ENCODE assay signal across 8 mouse cellular contexts in the genomic region with DNA sequence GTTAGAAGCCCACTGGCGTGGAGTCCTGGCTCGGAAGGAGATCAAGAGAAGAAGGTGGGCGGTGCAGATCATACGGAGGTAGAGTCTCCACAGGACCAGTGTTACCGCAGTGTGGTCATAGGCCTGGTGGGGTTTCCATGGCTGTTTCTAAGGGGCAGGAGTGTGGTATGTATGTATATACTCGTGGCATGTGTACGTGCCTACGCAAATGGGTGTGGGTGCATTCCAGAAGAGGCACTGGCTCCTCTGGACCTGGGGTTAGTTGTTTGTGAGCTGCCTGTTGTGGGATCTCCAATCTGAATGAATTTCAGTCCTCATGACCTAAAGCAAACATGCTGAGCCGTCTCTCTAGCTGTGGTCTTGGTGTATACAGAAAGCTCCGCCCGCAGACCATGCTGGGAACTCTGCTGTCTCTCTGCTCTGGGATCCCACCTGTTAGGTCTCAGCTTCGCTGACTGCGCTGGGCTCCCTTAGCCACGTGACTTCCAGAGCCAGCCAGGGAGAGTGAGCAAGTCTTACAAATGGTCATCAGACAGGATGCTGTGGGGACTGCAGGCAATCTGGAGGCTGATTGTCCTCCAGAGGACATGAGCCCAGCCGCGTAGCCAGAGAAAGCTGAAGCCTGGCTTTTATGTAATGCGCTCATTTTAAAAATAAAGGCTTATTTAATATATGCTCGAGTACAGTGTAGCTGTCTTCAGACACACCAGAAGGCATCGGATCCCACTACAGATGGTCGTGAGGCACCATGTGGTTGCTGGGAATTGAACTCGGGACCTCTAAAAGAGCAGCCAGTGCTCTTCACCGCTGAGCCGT. TPM values are rescaled to one million over a fixed set of nuclear protein-coding genes. Genes with fewer than 3 reads are reported as not detected.
DNase-seq lines count a peak whose midpoint lies in the region; ATAC-seq and TF ChIP-seq lines count a peak whose summit lies in the region.

No protein-coding gene starts in this region.

- TF ChIP-seq EP300 in ES-Bruce4 (IDR thresholded peaks at IDR 0.05; ENCODE audit: insufficient read depth, low read depth, low read length), result 0 out of 2 replicates have a peak, but pooled peaks have one; percentile 6

- H3K9ac ChIP-seq in ES-Bruce4 (ENCODE audit: low read depth, poor library complexity, severe bottlenecking), result no peak overlapping the region
- no peak overlapping the region for H3K9ac ChIP-seq in forebrain, embryonic 12.5 days
- peak overlapping the region; percentile 23 for H3K9ac ChIP-seq in intestine, embryonic 15.5 days
- H3K9ac ChIP-seq in stomach, embryonic 15.5 days, result no peak overlapping the region; the same call in 1 of the 2 replicates

- TF ChIP-seq CTCF in C2C12 (IDR thresholded peaks at IDR 0.05; ENCODE audit: control insufficient read depth, insufficient read depth, insufficient read length) (no peak), ES-Bruce4 (IDR thresholded peaks at IDR 0.05; ENCODE audit: low read depth, low read length) (no peak)

- WGBS in forebrain, embryonic 12.5 days, result 59% methylated on average over 23 of the region's 23 CpGs
- WGBS in intestine, embryonic 15.5 days, result 25% methylated on average over 23 of the region's 23 CpGs
- 27% methylated on average over 23 of the region's 23 CpGs for WGBS in stomach, embryonic 15.5 days

- no peak overlapping the region for H3ac ChIP-seq in C2C12 (ENCODE audit: control insufficient read depth, insufficient read length, low read depth)

- no peak overlapping the region for H3K27ac ChIP-seq in ES-Bruce4 (ENCODE audit: insufficient read depth, low read length)
- H3K27ac ChIP-seq in forebrain, embryonic 12.5 days, result peak overlapping the region; percentile 46; the same call in 1 of the 2 replicates
- H3K27ac ChIP-seq in intestine, embryonic 15.5 days, result peak overlapping the region; percentile 92
- peak overlapping the region; percentile 97 for H3K27ac ChIP-seq in stomach, embryonic 15.5 days

- TF ChIP-seq POLR2A in ES-Bruce4 (IDR thresholded peaks at IDR 0.05; ENCODE audit: insufficient read depth, low read length), result no peak

- no peaks in the 10 kb centered on the region for H3K9me3 ChIP-seq in ES-Bruce4 (replicated peaks; ENCODE audit: control insufficient read depth, insufficient read depth, low read length, poor library complexity, severe bottlenecking)
- no peaks in the 10 kb centered on the region for H3K9me3 ChIP-seq in forebrain, embryonic 12.5 days
- no peaks in the 10 kb centered on the region for H3K9me3 ChIP-seq in intestine, embryonic 15.5 days
- no peaks in the 10 kb centered on the region for H3K9me3 ChIP-seq in stomach, embryonic 15.5 days

- peaks cover 12% of the 10 kb centered on the region for H3K36me3 ChIP-seq in C2C12 (ENCODE audit: control insufficient read depth, insufficient read depth)
- no peaks in the 10 kb centered on the region for H3K36me3 ChIP-seq in ES-Bruce4 (ENCODE audit: control insufficient read depth, insufficient read depth, low read length, poor library complexity, severe bottlenecking)
- H3K36me3 ChIP-seq in forebrain, embryonic 12.5 days (replicated peaks), result peaks cover 21% of the 10 kb centered on the region; the same call in 1 of the 2 replicates
- peaks cover 14% of the 10 kb centered on the region; the same call in 1 of the 2 replicates for H3K36me3 ChIP-seq in intestine, embryonic 15.5 days
- H3K36me3 ChIP-seq in stomach, embryonic 15.5 days, result peaks cover 11% of the 10 kb centered on the region

- no peak overlapping the region for H3K4me3 ChIP-seq in C2C12 (ENCODE audit: insufficient read depth, poor library complexity, severe bottlenecking)
- H3K4me3 ChIP-seq in ES-Bruce4 (ENCODE audit: low read depth, low read length), result peak overlapping the region; percentile 37
- H3K4me3 ChIP-seq in forebrain, embryonic 12.5 days (replicated peaks), result no peak overlapping the region
- peak overlapping the region; percentile 7 for H3K4me3 ChIP-seq in intestine, embryonic 15.5 days (replicated peaks)
- H3K4me3 ChIP-seq in stomach, embryonic 15.5 days (replicated peaks), result peak overlapping the region; percentile 22

- peaks cover under 1% of the 10 kb centered on the region for H3K4me1 ChIP-seq in ES-Bruce4 (ENCODE audit: control insufficient read depth, insufficient read depth, low read length)
- peaks cover 22% of the 10 kb centered on the region for H3K4me1 ChIP-seq in forebrain, embryonic 12.5 days
- peaks cover 23% of the 10 kb centered on the region for H3K4me1 ChIP-seq in intestine, embryonic 15.5 days (replicated peaks)
- H3K4me1 ChIP-seq in stomach, embryonic 15.5 days, result peaks cover 33% of the 10 kb centered on the region

- peak; percentile 64 for DNase-seq in lung, postnatal 10 days
- no peak for DNase-seq in B cell, adult 2 months
- no peak for DNase-seq in urinary bladder, postnatal 10 days (ENCODE audit: low spot score)

- H3K27me3 ChIP-seq in C2C12 (ENCODE audit: control insufficient read depth, insufficient read depth, insufficient read length), result no peaks in the 10 kb centered on the region
- H3K27me3 ChIP-seq in ES-Bruce4 (ENCODE audit: control insufficient read depth, insufficient read depth, low read length, poor library complexity, severe bottlenecking), result no peaks in the 10 kb centered on the region
- H3K27me3 ChIP-seq in forebrain, embryonic 12.5 days, result no peaks in the 10 kb centered on the region
- no peaks in the 10 kb centered on the region for H3K27me3 ChIP-seq in intestine, embryonic 15.5 days (replicated peaks)
- H3K27me3 ChIP-seq in stomach, embryonic 15.5 days (replicated peaks), result no peaks in the 10 kb centered on the region

- no peaks in the 10 kb centered on the region for H3K79me2 ChIP-seq in C2C12 (ENCODE audit: control insufficient read depth, insufficient read depth)

- no peak overlapping the region for H3K4me2 ChIP-seq in forebrain, embryonic 12.5 days
- H3K4me2 ChIP-seq in intestine, embryonic 15.5 days (replicated peaks), result peak overlapping the region; percentile 40
- peak overlapping the region; percentile 49 for H3K4me2 ChIP-seq in stomach, embryonic 15.5 days

- peaks cover 1% of the 10 kb centered on the region for H3K79me3 ChIP-seq in C2C12 (ENCODE audit: low read depth)

- no peak for ATAC-seq in forebrain, embryonic 12.5 days (ENCODE audit: low FRiP score)
- ATAC-seq in intestine, embryonic 15.5 days, result peak; percentile 86
- ATAC-seq in stomach, embryonic 15.5 days (ENCODE audit: insufficient read depth, low FRiP score, low read depth), result peak; percentile 78

TF ChIP-seq in C2C12, 6 proteins besides CTCF, POLR2A, EP300 and RAD21:
- peak; percentile 53 for TF ChIP-seq MYOD1 (IDR thresholded peaks at IDR 0.05; ENCODE audit: control insufficient read depth, insufficient read length, low read depth)
- TF ChIP-seq MYOG (IDR thresholded peaks at IDR 0.05; ENCODE audit: control insufficient read depth, extremely low read depth, insufficient read length), result no peak
- TF ChIP-seq MAX (IDR thresholded peaks at IDR 0.05), result peak; percentile 59
- no peak for TF ChIP-seq CEBPB (IDR thresholded peaks at IDR 0.05; ENCODE audit: low read depth)
- TF ChIP-seq FOSL1 (IDR thresholded peaks at IDR 0.05; ENCODE audit: insufficient read depth, low read length, poor library complexity, severe bottlenecking), result no peak
- TF ChIP-seq USF1 (IDR thresholded peaks at IDR 0.05; ENCODE audit: low read depth), result peak; percentile 96

RNA-seq across cellular contexts. Expression of gene Kctd10, which starts 23.2 kb away (rescaled TPM):
- 243 TPM for polyA plus RNA-seq in C2C12 (2012; fragmentation: generic; extraction: Trizol)
- polyA plus RNA-seq in ES-Bruce4 (2011; ENCODE audit: insufficient read depth, insufficient read length, low read depth, missing spikeins), result 60.4 and 64.6 TPM in 2 replicates
- polyA plus RNA-seq in forebrain, embryonic 12.5 days (2016; fragmentation: Nextera tagmentation; extraction: Ambion mirVana), result 93.1 and 94.6 TPM in 2 replicates
- polyA plus RNA-seq in intestine, embryonic 15.5 days (2015; fragmentation: Nextera tagmentation; extraction: Ambion mirVana), result 116 and 119 TPM in 2 replicates
- 122 and 124 TPM in 2 replicates for polyA plus RNA-seq in stomach, embryonic 15.5 days (2015; fragmentation: Nextera tagmentation; extraction: Ambion mirVana)

RNA-seq across cellular contexts. Expression of gene Ube3b, which starts 23.3 kb away (rescaled TPM):
- 42.1 TPM for polyA plus RNA-seq in C2C12 (2012; fragmentation: generic; extraction: Trizol)
- polyA plus RNA-seq in ES-Bruce4 (2011; ENCODE audit: insufficient read depth, insufficient read length, low read depth, missing spikeins), result 39.2 and 43.0 TPM in 2 replicates
- 53.7 and 60.1 TPM in 2 replicates for polyA plus RNA-seq in forebrain, embryonic 12.5 days (2016; fragmentation: Nextera tagmentation; extraction: Ambion mirVana)
- polyA plus RNA-seq in intestine, embryonic 15.5 days (2015; fragmentation: Nextera tagmentation; extraction: Ambion mirVana), result 35.7 and 39.3 TPM in 2 replicates
- polyA plus RNA-seq in stomach, embryonic 15.5 days (2015; fragmentation: Nextera tagmentation; extraction: Ambion mirVana), result 36.1 and 37.9 TPM in 2 replicates

Comparison
In these comparisons a context has a peak if more than half of its experiments do, and no peak if none do; other contexts are left out.
1. H3K4me3 ChIP-seq: peak in ES-Bruce4 (single experiment), intestine, embryonic 15.5 days (single experiment) and stomach, embryonic 15.5 days (single experiment); none in C2C12 (single experiment) and forebrain, embryonic 12.5 days (single experiment).